Mouse (Mus musculus): ENCODE measurements around the gene Ctla4.

DNA sequence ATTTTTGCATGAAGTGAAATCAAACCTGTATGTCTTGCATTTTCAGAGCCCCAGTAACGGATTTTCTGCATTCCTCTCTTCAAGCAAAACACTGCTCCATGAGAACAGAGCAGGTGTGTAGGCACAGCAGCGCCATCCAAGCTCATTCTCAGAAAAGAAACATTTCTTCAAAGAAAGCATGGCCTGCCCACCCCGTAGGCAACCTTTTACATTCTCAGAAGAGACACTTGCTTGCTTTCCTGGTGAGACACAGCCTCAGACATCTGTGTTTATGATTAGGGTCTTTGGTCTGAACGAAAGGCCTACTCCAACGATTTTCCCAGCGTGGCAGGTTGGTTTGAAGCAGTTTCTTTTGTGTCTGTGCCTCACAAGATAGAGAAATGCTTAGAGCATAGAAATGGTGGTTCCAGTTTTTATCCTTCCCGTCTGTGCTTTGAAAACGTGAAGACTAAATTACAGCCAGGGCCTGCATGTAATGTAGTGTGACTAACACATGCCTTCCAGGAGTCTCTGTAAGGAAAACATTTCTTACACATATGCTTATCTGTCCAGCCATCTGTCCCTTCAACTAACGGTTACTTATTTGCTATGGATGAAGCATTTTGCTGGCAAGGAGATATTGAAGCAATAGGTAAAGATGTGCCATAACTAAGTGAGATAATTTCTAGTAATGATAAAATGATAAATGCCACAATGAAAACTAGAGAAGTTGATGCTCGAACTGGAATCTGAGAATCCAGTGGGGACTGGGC, 6.5 kb upstream of the Ctla4 start:
- TF ChIP-seq CTCF (IDR thresholded peaks at IDR 0.05; ENCODE audit: control insufficient read depth, insufficient read depth, insufficient read length) = no peak
- no peak for TF ChIP-seq CEBPB (IDR thresholded peaks at IDR 0.05; ENCODE audit: low read depth)
- TF ChIP-seq USF1 (IDR thresholded peaks at IDR 0.05; ENCODE audit: low read depth) = no peak
- no peak for TF ChIP-seq MAX (IDR thresholded peaks at IDR 0.05)

Data from C2C12 (cell line).